Mouse (Mus musculus): ENCODE measurements around the gene Chtf18.

The Chtf18 gene

DNA sequence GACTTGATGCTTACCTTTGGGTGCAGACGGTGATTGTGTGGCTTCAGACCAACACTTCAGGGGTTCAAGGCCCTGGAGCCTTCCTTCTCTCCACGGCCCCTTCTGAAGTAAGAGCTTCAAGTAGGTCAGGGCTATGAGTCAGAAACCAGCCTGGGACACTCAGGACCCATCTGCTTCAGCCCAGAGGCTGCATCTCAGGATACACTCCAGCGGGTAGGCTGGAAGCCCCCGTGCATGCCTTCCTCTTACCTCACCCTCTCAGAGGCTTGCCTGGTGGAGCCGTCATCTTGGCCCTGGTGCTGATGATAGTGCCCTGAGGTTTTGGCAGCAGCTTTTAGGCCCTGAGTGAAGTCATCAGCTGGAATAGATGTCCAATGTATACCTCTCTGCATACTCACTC lies 8.0 kb upstream of the Chtf18 start:
- no peak for DNase-seq (ENCODE audit: extremely low spot score, low spot score)

DNA sequence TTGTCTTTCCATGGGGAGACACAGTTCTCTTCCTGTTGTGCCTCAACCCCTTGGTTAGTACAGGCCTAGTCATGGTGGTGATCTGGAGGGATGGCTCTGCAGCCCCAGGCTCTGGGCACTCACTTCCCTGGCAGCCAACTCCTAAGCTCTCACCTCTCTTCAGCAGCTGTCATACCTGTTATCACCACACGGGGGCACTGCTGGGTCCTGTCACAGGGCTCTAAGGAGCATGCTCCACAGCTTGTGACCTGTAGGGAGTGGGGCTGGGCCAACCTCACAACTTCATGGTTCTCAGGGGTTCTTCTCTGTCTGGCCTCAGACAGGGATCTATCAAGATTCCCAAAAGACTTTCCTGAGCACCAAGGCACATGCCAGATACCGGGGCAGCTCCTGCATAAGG lies 4.9 kb upstream of the Chtf18 start:
- peak; percentile 90 for DNase-seq (ENCODE audit: extremely low spot score, low spot score)

DNA sequence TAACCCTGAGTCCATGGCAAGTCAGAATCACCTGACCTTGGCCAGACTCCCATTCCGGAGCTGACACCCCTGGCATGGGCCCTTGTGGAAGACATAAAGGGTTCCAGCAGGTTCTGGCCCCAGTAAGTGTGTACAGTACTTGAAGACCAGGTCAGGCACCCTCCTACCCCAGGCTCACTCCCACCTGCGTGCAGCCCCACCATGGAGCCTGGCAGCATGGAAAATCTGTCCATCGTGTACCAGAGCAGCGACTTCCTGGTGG lies 721 bp upstream of the Chtf18 start:
- no peak for DNase-seq (ENCODE audit: extremely low spot score, low spot score)

DNA sequence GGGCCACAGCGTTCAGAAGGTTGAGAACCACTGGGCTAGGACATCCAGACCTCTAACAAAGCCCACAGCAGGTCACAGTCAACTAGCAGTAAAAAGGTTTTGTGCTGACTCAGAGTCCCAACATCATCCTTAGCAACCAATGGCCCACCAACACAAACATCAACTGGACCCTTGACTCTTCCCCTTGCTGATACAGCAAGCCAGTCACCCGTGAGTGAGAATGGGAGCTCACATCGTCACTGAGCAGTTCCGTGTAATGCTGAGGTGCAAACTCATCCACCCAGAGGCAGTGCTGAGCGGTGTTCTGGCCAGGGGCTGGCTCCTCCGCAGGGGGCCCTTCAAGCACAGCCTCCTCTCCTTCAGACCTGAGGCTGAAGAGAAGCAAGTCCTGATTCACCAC lies 2.0 kb downstream of the Chtf18 start:
- DNase-seq (ENCODE audit: extremely low spot score, low spot score) = no peak

DNA sequence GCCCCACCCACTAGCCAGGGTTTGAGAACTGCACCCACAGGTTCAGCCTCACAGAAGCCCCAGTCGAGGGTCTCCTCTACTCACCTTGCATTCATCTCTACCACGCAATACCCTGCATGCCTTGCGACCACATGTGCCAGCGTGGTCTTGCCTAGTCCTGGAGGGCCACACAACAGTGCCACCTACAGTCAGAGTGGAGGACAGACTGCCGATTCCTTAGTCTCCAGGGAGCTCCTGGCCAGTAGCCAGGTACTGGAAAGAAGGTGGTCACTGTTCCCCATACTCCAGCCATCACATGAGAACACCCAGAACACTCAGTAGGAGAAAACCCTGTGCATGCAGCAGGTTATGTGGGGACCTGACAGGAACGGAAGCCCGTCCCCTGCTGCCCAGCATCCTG lies 3.3 kb downstream of the Chtf18 start:
- no peak for DNase-seq (ENCODE audit: extremely low spot score, low spot score)

DNA sequence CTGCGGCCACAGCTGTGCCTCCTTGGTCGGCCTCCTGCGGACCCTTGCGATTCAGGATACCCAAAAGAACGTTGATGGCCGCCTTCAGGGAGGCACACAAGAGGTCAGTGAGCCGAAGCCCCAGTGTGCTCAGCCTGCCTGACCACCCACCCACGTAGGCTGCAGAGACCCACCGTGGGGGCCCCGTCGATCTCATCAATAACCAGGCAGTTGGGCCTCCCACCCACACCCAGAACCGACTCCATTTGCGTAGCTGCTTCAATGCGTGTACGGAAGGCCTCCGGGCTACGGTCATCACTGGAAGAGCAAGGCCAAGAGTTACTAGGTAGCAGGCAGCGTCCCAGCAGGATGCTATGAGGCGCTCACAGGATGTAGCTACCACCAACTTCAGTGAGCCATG lies 3.7 kb downstream of the Chtf18 start:
- no peak for DNase-seq (ENCODE audit: extremely low spot score, low spot score)

DNA sequence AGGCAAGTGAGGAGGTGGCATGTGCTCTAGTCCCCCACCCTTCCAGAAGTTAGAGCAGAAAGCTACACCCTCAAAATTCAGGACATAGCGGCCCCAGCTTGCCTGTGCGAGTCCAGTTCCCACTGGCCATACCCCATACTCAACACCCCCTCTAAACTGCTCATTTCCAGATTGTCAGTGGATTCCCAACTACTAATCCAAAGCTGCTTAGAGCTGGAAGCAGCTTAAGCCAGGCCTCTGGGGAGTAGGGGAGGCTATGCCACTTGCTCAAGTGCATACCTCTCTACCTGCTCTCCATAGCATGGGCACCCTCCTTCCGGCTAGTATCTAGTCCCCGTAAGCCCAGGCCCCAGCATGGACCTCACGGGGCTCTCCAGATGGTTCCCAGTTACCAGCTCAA lies 5.7 kb downstream of the Chtf18 start:
- no peak for DNase-seq (ENCODE audit: extremely low spot score, low spot score)

DNA sequence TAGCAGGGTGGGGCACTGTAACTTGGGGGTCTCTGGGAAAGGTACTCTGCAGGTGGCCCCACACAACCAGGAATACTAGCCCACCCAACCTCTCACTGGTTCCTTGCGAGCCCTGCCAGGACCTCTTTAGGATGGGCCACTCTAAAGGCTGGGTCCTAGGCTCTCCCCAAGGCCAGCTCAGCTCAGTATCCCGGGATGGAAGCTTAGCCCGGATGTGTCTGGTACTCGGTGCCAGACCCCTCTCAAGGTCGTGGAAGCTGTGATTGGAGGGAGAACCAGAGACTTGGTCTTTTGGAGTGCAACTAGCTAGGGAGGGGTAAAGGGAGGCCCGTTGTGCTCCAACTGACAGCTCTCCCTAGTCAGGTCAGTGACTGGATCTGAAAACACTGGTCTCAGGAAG lies 9.5 kb downstream of the Chtf18 start:
- no peak for DNase-seq (ENCODE audit: extremely low spot score, low spot score)

DNA sequence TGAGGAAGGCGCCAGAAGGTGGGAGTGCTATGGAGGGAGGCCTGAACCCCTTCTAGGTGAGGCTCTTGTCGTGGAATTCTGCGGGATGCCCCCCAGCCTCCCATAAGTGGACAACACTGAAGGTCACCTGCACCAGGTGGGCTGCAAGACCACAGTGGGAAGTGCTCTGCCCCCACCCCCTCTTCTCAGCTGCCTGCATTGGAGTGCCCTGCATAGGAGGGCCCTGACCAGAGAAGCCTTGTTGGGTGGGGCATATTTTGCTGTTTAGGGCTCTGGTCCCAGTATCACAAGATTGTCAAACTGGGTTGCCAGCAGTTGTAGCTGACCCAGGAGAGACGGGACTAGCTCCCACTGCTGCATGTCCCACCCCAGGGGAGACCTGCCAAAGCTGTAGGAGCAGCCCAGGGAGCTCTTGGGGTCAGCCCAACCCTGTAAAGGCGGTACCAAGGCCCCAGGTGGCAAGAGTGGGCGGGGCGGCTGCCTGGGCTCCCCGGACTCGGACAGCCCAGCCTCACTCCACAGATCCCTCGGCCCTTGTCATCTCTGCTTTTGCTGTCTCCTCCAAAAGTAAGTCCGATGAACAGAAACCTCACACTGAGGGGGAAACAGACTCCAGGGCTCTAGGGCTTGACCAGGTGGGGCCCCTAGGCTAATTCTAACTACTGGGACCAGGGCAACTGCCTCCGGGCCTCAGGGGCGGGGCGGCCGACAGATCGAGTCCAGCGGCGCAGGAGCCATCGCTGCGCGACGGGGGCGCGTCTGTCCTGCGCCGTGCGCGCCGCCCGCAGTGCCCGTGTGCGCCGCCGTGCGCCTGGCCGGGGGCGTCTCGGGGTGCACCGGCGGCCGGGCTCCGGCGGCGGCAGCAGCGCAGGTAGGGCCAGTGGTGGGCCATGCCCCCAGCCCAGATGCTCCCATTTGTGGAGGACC lies 10.2 kb downstream of the Chtf18 start, which contains the start of gene Gng13:
Gene Gng13 (plus strand): TSS at position 461 of the 927 bp plus-strand sequence.
- peak; percentile 44 for DNase-seq (ENCODE audit: extremely low spot score, low spot score)

DNA sequence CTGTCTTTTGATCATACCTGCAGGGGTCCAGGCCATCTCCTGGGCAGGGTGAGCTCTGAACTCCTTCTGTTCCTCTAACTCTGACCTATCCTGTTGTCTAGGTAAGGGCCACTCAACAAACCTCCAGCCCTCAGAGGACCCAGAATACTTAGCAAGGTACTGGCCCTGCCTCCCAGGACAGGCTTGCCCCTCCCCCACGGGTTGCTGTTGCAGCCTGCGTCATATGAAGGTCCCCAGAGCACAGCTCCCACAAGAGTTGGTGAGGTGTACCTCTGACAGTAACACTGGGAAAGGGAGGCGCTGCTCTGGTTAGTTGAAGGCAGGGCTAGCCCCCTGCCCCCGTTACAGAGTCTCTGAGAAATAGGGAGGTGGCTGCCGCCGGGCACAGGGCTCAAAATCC lies 11.1 kb downstream of the Chtf18 start:
- DNase-seq (ENCODE audit: extremely low spot score, low spot score) = peak; percentile 30

DNA sequence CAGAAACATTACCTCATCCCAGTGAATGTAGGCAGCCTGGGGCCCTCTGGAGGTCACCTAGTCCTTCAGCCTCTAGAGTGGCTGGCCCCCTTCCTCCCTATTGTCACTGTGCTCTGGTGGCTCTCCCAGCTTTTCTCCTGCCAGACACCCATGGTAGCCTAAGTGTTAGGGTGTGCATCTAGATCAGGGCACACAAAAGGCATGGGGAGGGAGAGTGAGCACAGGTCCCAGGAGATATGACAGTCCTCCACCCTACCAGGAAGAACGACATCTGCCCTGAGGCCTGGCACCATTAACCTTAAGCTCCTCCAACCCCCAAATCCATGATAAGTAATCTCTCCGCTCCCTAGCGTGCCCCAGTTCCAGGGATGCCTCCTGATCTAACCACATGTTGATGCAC lies 11.6 kb downstream of the Chtf18 start:
- DNase-seq (ENCODE audit: extremely low spot score, low spot score) = no peak

DNA sequence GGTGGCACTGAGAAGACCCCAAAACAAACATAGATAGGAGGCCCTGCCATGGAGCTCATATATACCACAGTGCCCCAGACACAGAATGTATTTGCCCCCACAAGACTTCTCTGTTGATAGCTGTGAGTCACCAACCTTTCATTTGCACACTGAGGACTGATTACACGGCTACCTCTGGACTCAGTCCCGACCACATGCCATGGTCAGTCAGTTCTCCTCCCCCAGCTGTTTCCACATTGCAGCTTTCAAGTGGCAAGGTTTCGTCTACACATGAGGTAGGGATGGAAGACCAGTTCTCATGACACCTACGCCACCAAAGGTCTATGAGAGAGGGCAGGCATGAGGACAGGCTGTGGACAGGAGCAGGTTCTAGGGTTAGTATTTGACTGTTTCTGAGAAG lies 16.1 kb downstream of the Chtf18 start:
- DNase-seq (ENCODE audit: extremely low spot score, low spot score) = no peak

DNA sequence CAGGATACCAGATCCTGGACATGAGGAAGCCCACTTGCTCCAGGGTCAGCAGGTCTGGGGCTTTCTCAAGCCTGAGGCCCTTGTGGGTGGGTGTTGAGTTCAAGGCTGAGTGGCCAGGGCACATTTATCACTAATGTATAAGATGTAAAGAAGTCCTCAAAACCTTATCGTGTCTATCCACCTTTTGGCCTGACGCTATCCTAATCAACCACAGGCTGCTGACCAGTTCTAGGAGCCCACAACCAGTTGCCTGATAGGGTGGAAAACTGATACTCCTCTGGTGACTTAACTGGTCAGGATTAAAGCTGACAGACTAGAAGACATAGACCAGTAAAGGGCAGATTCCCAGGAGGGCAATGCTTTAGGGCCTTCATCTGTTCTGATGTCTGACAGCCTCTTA lies 17.2 kb downstream of the Chtf18 start:
- no peak for DNase-seq (ENCODE audit: extremely low spot score, low spot score)

DNA sequence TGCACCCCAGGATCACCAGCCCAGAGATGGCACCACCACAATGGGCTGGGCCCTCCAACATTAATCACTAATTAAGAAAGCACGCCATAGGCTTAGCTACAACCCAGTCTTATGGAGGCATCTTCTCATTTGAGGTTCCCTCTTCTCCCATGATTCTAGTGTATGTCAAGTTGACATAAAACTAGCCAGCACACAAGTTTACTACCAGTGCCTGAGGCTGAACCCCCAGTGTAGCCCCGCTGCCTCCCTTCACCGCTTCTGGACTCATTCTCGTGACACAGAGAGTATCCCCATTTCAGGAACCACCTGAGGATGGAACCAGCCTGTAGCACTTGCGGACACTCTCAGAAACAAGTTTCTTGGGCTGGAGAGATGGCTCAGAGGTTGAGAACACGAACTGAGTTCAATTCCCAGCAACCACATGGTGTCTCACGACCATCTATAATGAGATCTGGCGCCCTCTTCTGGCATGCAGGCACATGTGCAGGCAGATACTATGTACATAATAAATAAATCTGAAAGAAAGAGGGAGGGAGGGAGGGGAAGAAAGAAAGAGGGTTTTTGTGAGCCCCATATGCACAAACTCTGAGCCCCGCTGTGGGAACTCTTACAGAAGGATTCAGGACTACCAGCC lies 26.2 kb downstream of the Chtf18 start:
- DNase-seq (ENCODE audit: extremely low spot score, low spot score) = no peak

DNA sequence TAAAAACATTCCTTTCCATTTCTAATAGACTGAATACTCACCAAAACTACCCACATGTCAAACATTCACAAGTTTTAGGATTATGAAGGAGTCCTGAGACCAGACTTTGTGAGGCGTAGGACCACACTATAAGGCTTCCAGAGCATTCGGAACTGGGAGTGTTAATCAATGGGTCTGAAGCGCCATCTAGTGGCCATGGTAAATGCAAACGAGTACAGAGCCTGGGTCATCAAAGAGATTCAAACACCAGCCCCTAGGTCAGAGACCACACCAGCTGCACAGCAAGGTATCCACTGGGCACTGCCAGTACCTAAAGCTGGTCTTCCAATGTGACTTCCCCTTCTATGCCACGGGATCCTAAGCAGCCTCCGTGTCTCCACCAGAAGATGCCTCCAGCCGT lies 28.8 kb downstream of the Chtf18 start:
- peak; percentile 83 for DNase-seq (ENCODE audit: extremely low spot score, low spot score)

DNA sequence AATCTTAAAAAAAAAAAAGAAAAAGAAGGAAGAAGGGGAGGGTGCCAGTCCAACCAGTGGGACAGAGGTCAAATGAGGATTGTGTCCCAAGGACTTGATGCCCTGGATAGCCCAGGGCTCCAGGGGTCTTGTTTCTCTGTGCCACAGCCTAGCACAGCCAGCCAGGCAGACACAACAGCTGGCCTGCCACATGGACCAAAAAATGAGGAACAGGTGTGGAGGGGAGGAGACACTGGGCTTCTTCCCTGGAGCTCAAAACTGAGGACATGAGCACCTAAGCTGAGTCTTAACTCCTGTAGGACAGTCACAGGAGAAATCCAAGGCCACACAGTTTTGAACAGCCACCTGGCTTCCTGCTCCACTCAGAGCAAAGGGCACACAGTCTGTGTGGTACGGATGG lies 31.0 kb downstream of the Chtf18 start:
- DNase-seq (ENCODE audit: extremely low spot score, low spot score) = no peak

DNA sequence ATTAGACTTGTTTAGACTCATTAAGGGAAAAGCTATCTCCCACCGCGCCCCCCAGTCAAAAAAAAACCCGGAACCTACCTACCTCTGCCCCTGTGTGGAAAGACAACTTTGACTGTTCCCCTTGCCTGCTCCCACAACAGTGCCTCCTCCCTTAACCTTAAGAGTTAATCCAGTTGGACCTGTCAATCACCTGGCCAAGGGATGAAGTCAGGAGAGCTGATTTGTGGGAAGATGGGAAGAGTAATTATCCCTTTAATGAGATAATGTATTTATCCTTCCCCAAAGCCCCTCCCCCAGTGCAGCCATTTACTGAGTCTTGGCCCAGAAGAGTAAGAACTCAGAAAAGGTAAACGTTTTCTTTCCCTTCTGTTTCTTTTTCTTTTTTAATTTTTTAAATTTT lies 38.3 kb downstream of the Chtf18 start:
- no peak for DNase-seq (ENCODE audit: extremely low spot score, low spot score)

DNA sequence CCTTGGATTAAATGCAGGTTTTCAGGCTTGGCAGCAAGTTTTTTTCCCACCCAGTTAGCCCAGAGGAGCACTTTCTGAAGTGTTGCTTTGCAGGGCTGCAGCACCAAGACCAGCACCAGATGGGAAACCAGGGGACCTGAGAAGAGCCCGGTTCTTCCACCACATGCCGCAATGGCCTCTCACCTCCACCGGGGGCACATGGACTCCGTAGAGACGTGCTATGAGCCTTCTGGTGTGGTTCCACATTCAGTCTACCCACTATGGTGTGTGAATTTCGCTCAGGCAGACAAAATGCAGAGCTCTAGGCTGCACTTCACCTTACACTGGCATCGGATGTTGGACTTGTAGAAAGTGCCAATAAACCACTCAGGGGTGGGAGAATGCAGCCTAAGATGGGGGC lies 40.9 kb downstream of the Chtf18 start:
- DNase-seq (ENCODE audit: extremely low spot score, low spot score) = peak; percentile 41

DNA sequence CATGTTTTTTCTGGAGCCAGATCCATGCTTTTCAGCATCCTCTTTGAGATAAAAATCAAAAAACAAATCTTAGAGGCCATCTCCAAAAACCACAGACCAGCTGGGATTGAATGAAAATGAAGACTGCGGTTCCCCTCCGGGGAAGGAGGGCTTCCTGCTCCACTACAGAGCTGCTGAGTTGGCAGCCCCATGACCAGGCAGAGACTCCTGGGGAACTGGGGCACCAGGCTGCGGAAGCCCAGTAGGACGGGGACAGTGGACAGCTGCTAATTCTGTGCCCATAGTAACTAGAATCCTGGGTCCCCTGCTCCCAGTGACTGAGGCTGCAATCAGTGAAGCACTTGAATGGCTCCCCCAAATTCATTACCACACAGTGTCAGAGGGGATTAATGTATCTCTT lies 45.6 kb downstream of the Chtf18 start:
- no peak for DNase-seq (ENCODE audit: extremely low spot score, low spot score)

DNA sequence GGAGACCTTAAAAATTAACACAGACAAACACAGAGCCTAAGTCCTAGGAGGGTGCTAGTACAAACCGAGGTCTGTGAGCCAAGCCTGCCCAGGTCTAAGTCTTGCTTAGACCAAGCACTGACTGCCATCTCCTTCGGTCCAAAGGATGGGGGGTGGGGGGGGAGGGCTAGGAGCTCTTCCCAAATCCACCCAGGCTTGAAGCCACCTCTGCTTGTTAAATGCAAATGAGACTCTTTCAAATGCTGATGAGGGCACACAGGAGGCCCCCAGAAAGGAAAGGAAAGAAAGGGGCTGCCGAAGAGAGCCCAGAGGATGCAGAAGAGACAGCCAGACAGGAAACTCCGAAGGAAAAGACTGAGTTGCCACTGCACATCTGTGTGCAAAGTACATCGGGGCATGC lies 47.4 kb downstream of the Chtf18 start:
- DNase-seq (ENCODE audit: extremely low spot score, low spot score) = no peak

DNA sequence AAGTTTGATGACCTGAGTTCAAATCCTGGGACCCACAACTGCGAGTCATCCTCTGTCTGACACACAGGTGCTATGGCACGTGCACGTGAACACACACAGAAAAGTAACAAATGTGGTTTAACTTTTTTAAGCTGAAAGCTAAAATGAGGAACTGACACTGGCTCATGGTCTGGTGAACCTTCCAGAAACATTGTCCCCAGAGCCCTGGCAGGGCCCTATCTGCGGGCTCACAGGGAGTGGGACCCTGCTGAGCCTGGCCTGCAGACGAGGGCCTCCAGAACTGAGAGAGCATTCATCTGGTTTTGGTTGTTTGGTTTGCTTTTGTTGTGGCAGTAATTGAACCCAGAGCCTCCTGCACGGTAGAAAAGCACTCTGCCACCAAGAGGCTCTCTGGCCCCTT lies 49.2 kb downstream of the Chtf18 start:
- DNase-seq (ENCODE audit: extremely low spot score, low spot score) = no peak

DNA sequence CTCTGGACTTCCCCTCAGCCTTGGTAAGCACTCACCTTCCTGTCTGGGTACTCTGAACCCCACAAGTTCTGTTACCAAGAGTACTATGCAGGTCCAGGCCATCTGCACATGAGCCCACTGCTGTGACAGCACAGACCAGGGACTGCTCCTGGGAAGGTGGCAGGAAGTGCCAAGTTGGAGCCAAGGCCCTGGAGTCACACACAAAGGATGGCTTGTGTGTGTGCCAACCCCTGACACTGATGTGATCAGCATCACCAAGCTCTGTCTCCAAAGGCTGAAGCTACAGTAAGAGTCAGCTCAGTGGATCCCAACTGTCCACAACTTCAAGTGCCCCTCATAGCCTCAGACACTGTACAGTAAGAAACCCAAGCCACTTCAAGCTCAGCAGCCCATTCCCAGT lies 54.2 kb downstream of the Chtf18 start:
- no peak for DNase-seq (ENCODE audit: extremely low spot score, low spot score)

Measured in neural tube, embryonic 10.5 days (tissue).